Mouse (Mus musculus) intestine, embryonic 14.5 days (tissue): Measurements from ENCODE around the gene Kmt5b. TPM values are rescaled to one million over a fixed set of nuclear protein-coding genes. Genes with fewer than 3 reads are reported as not detected.

Source experiments
- ATAC-seq: fragments of 200-750 bp; cut with Nextera tagmentation; replicated peaks from 2 replicates; pipeline ENCODE4 v1.8.0; 2017; ENCODE audit warnings: low read depth, moderate number of reproducible peaks, moderate TSS enrichment, moderate library complexity; ENCODE audit not compliant: low FRiP score, low TSS enrichment
- DNase-seq: peaks from one replicate; pipeline ENCODE4 v3.0.0-alpha.2; 2018; ENCODE audit warnings: low spot score
- H3K27ac ChIP-seq: fragments of 300-500 bp; sonication (generic); 2 replicates; pipeline ENCODE4 v1.5.1; 2014; ENCODE audit warnings: low read depth, mild to moderate bottlenecking, control low read depth
- H3K27me3 ChIP-seq: fragments of 300-500 bp; sonication (generic); replicated peaks from 2 replicates; pipeline ENCODE4 v1.6.1; 2014; ENCODE audit warnings: low read length, control low read depth; ENCODE audit not compliant: control insufficient read depth, insufficient read depth
- H3K36me3 ChIP-seq: fragments of 300-500 bp; sonication (generic); 2 replicates; pipeline ENCODE4 v1.6.1; 2014; ENCODE audit warnings: low read length, control low read depth; ENCODE audit not compliant: control insufficient read depth, insufficient read depth
- H3K4me1 ChIP-seq: fragments of 300-500 bp; sonication (generic); replicated peaks from 2 replicates; pipeline ENCODE4 v1.6.1; 2014; ENCODE audit warnings: low read length, control low read depth, mixed read lengths; ENCODE audit not compliant: control insufficient read depth, insufficient read depth
- H3K4me2 ChIP-seq: fragments of 300-500 bp; sonication (generic); 2 replicates; pipeline ENCODE4 v1.6.1; 2014; ENCODE audit warnings: low read length
- H3K4me3 ChIP-seq: fragments of 300-500 bp; sonication (generic); 2 replicates; pipeline ENCODE4 v1.5.1; 2014; ENCODE audit warnings: low read depth, low read length, control low read depth, mixed read lengths
- H3K9ac ChIP-seq: fragments of 300-500 bp; sonication (generic); 2 replicates; pipeline ENCODE4 v1.6.1; 2014; ENCODE audit warnings: mild to moderate bottlenecking, low read length
- H3K9me3 ChIP-seq: fragments of 300-500 bp; sonication (generic); 2 replicates; pipeline ENCODE4 v1.6.1; 2016; ENCODE audit warnings: low read length, control low read depth; ENCODE audit not compliant: control insufficient read depth
- WGBS: fragments of 180-500 bp; shearing (Covaris S2); extraction: QIAGEN DNeasy Blood & Tissue Kit; methylation state at CpG from one replicate; pipeline ENCODE4 v1.1.7; 2014; 5-methylcytosine and 5-hydroxymethylcytosine counted together
- polyA plus RNA-seq: library from polyadenylated mRNA; unstranded; fragments of >200 nt; fragmentation: Nextera tagmentation; extraction: Ambion mirVana; gene quantifications from 2 replicates; pipeline ENCODE4 v1.2.1, GENCODE M21; 2014

The Kmt5b gene
- polyA plus RNA-seq, 1 experiment from 2014 or later = 29.6 TPM

- Histone ChIP-seq H3K27me3 (no peaks in the 10 kb centered on the region), H3K4me3 (no peak overlapping the region), H3K9ac (no peak overlapping the region), H3K36me3 (no peaks in the 10 kb centered on the region), H3K9me3 (no peaks in the 10 kb centered on the region), H3K4me2 (no peak overlapping the region), H3K27ac (peak overlapping the region; percentile 39), H3K4me1 (peaks cover 3% of the 10 kb centered on the region; the same call in 1 of the 2 replicates)
- ATAC-seq (peak; percentile 71), DNase-seq (peak; percentile 72)
- WGBS = 54% methylated on average over 4 of the region's 4 CpGs
Measured at GRCm38 (mm10) chr19:3832851-3833353, 65.7 kb downstream of the Kmt5b start.

DNA sequence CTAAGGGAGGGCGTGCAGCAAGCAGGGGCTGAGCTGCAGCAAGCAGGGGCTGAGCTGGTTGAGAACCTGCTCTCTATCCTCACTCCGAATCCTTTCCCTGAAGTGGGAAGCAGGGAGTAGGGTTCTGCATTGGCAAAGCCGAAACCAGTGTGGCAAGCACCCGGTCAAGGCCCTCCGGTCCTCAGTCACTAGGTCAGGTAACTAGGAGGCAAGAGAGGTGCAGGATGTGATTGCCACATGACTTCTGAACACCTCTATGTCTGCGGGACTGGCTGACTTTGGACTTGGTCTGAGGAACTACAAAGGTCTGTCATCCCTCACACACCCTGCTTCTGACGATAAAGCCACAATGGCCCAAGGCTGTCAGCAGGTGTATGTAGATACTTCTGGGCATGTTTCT, 67.1 kb downstream of the Kmt5b start:
- DNase-seq (no peak), ATAC-seq (no peak)
- H3K36me3 ChIP-seq = no peaks in the 10 kb centered on the region
- no peak overlapping the region for H3K9ac ChIP-seq
- WGBS = 80% methylated on average over 7 of the region's 7 CpGs
- H3K27ac ChIP-seq = no peak overlapping the region
- peaks cover 3% of the 10 kb centered on the region; the same call in 1 of the 2 replicates for H3K4me1 ChIP-seq
- H3K4me3 ChIP-seq = no peak overlapping the region
- no peak overlapping the region for H3K4me2 ChIP-seq
- H3K9me3 ChIP-seq = no peaks in the 10 kb centered on the region
- H3K27me3 ChIP-seq = no peaks in the 10 kb centered on the region

DNA sequence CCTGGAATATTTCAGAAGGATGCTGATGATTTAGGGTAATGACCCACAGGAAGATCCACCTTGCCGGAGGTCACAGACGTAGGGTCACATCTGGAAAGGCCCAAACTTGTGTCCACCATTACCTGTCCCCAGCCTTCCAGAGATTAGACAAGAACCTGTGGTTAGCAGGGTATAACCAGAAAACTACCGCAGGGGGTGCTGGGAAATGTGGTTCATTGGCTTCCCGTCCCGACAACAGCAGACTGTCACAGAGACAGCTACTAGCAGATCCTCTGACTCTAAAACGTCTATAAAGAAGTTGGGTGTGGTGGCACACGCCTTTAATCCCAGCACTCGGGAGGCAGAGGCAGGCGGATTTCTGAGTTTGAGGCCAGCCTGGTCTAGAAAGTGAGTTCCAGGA, 69.6 kb downstream of the Kmt5b start:
- Histone ChIP-seq H3K27me3 (no peaks in the 10 kb centered on the region), H3K4me3 (no peak overlapping the region), H3K4me2 (no peak overlapping the region), H3K9me3 (no peaks in the 10 kb centered on the region), H3K9ac (no peak overlapping the region), H3K36me3 (no peaks in the 10 kb centered on the region), H3K4me1 (peaks cover 3% of the 10 kb centered on the region; the same call in 1 of the 2 replicates), H3K27ac (no peak overlapping the region)
- ATAC-seq (no peak), DNase-seq (no peak)
- 89% methylated on average over 9 of the region's 9 CpGs for WGBS

DNA sequence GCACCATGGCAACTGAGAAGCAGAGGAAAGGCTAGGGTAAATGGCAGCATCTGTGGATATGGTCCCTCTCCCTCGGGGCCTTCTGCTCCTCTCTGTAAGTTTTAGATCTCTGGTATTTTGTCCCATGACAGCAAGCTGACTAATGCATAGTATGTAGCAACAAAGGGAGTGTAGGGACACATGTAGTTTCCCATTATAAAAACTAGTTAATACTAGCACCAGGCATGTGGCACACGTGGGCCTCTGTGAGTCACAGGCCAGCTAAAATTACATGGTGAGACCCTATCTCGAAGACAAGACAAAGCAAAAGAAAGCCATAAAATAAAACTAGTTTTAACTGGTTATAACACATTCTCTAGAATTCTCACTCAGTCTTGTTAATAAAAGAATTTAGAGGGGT, 71.7 kb downstream of the Kmt5b start:
- no peaks in the 10 kb centered on the region for H3K9me3 ChIP-seq
- H3K9ac ChIP-seq = no peak overlapping the region
- WGBS = 70% methylated on average over 3 of the region's 3 CpGs
- ATAC-seq = no peak
- no peaks in the 10 kb centered on the region for H3K36me3 ChIP-seq
- H3K27ac ChIP-seq = no peak overlapping the region
- H3K4me2 ChIP-seq = no peak overlapping the region
- no peaks in the 10 kb centered on the region for H3K27me3 ChIP-seq
- no peak for DNase-seq
- H3K4me1 ChIP-seq = no peaks in the 10 kb centered on the region
- no peak overlapping the region for H3K4me3 ChIP-seq

- Histone ChIP-seq H3K9ac (no peak overlapping the region), H3K9me3 (no peaks in the 10 kb centered on the region), H3K27me3 (no peaks in the 10 kb centered on the region), H3K36me3 (no peaks in the 10 kb centered on the region), H3K4me3 (no peak overlapping the region), H3K4me1 (no peaks in the 10 kb centered on the region), H3K4me2 (no peak overlapping the region), H3K27ac (peak overlapping the region; percentile 11; the same call in 1 of the 2 replicates)
- DNase-seq (no peak), ATAC-seq (no peak)
- WGBS = 40% methylated on average over 2 of the region's 2 CpGs
Measured at GRCm38 (mm10) chr19:3839686-3840085, 72.5 kb downstream of the Kmt5b start.

- 50% methylated on average over 5 of the region's 5 CpGs for WGBS
- no peaks in the 10 kb centered on the region for H3K36me3 ChIP-seq
- H3K27ac ChIP-seq = no peak overlapping the region
- no peaks in the 10 kb centered on the region for H3K9me3 ChIP-seq
- no peak overlapping the region for H3K4me3 ChIP-seq
- H3K4me1 ChIP-seq = no peaks in the 10 kb centered on the region
- no peak; the same call in 1 of the 2 replicates for ATAC-seq
- no peak for DNase-seq
- no peak overlapping the region for H3K4me2 ChIP-seq
- H3K27me3 ChIP-seq = no peaks in the 10 kb centered on the region
- H3K9ac ChIP-seq = no peak overlapping the region
Measured at GRCm38 (mm10) chr19:3840214-3840651, 73.0 kb downstream of the Kmt5b start.

DNA sequence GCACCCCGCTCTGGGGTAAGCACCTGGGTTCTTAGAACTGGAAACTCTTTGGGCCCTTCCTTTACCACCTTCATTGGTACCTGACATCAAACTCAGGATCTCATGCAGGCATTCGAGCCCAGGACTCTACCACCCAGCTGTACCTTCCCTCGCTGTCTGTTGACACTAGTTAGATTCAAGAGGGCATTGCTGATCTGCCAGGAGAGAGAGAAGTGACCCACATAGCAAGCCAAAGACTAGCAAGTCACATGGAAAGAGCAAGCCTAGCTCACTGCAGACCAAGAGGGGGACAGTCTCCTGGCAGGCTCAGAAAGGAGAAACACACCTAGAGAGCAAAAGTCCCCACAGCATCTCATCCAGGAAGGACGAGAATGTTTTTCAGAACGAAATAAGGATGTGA, 73.5 kb downstream of the Kmt5b start:
- no peaks in the 10 kb centered on the region for H3K27me3 ChIP-seq
- H3K4me3 ChIP-seq = no peak overlapping the region
- H3K36me3 ChIP-seq = no peaks in the 10 kb centered on the region
- 76% methylated on average over 5 of the region's 5 CpGs for WGBS
- DNase-seq (no peak), ATAC-seq (no peak)
- no peak overlapping the region for H3K4me2 ChIP-seq
- H3K9ac ChIP-seq = no peak overlapping the region
- no peak overlapping the region for H3K27ac ChIP-seq
- H3K4me1 ChIP-seq = no peaks in the 10 kb centered on the region
- H3K9me3 ChIP-seq = no peaks in the 10 kb centered on the region

DNA sequence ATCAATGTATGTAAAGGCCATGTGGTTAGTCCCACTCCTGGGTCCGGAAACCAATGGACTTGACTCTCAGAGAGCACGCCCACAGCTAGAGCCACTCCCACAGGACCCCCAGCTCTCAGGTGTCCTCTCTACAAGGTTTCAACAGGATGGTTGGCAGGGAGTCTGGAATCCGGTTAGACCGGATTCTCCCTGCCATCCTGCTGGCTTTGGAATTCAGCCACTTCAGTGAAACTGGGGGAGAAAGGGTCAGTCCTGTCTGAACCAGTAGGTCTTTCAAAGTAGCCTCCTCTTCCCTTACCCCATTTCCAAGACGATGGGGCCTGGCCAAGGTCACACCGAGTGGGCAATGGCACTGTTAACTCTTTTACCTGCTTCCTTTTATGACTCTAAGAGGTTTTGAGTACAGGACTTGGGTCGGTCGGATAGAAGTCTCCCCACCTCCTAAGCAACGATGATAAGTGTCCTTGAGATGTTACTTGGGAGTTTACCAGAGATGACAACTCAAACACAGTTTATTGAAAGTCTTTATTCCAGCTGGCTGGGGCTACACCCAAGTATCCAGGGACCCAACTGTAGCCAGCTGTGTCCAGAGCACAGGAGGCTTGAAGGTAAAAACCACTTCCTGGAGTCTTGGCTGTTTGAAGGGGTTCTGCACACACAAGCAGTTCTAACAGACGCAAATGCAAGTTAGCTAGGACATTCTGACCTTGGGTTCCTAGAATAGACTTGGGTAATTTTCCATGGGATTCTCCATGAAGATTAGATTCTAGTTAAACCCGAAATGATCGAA, 75.3 kb downstream of the Kmt5b start:
- H3K27ac ChIP-seq = peak overlapping the region; percentile 40; the same call in 1 of the 2 replicates
- DNase-seq = no peak

GRCm38 (mm10) chr19:3843629-3844028, 76.4 kb downstream of the Kmt5b start:
- Histone ChIP-seq H3K4me3 (no peak overlapping the region), H3K9ac (no peak overlapping the region), H3K27ac (no peak overlapping the region), H3K9me3 (no peaks in the 10 kb centered on the region), H3K4me1 (no peaks in the 10 kb centered on the region), H3K27me3 (no peaks in the 10 kb centered on the region), H3K4me2 (no peak overlapping the region), H3K36me3 (no peaks in the 10 kb centered on the region)
- WGBS = 71% methylated on average over 2 of the region's 2 CpGs
- ATAC-seq (no peak), DNase-seq (no peak)

More for the DNA sequence above, 75.3 kb downstream of the Kmt5b start:
- H3K9ac ChIP-seq = no peak overlapping the region
- no peak overlapping the region for H3K4me3 ChIP-seq
- H3K9me3 ChIP-seq = no peaks in the 10 kb centered on the region
- WGBS = 40% methylated on average over 12 of the region's 12 CpGs
- H3K27me3 ChIP-seq = no peaks in the 10 kb centered on the region
- H3K36me3 ChIP-seq = no peaks in the 10 kb centered on the region
- no peaks in the 10 kb centered on the region for H3K4me1 ChIP-seq
- ATAC-seq = peak; percentile 78
- no peak overlapping the region for H3K4me2 ChIP-seq
